Mouse (Mus musculus): ENCODE data around the gene Cdkal1. TPM values are rescaled to one million over a fixed set of nuclear protein-coding genes. Genes with fewer than 3 reads are reported as not detected.
A peak's percentile ranks its signal among the peaks of the same experiment; 100 is the strongest.

The Cdkal1 gene
- polyA plus RNA-seq, 1 experiment = 1.2 TPM

- H3K4me1 ChIP-seq (ENCODE audit: control insufficient read depth, insufficient read depth, insufficient read length) = no peaks in the 10 kb centered on the region
- H3K27ac ChIP-seq (ENCODE audit: insufficient read depth, low read length) = no peak overlapping the region
- TF ChIP-seq CTCF (IDR thresholded peaks at IDR 0.05; ENCODE audit: extremely low read depth, insufficient read depth, insufficient read length, insufficient replicate concordance) (peak; percentile 28; the same call in 1 of the 2 replicates), POLR2A (IDR thresholded peaks at IDR 0.05; ENCODE audit: low read depth, low read length) (no peak)
- 10% methylated on average over 4 of the region's 4 CpGs for WGBS
- no peak overlapping the region for H3K4me3 ChIP-seq (ENCODE audit: extremely low read depth, insufficient read depth, insufficient read length)
- no peaks in the 10 kb centered on the region for H3K27me3 ChIP-seq (ENCODE audit: control insufficient read depth, insufficient read depth, low read length)
- DNase-seq (ENCODE audit: low read depth in 1 of 2, low spot score in 2 of 2) = peak in 1 of 2 experiments; percentile 30
- no peaks in the 10 kb centered on the region for H3K36me3 ChIP-seq (ENCODE audit: control insufficient read depth, insufficient read depth, low read length)
Measured at GRCm38 (mm10) chr13:29857436-29857835, 2.0 kb upstream of the Cdkal1 start.

GRCm38 (mm10) chr13:29854876-29855275 is 598 bp downstream of the Cdkal1 start:
- 3% methylated on average over 5 of the region's 5 CpGs for WGBS

GRCm38 (mm10) chr13:29838409-29839047 is 16.9 kb downstream of the Cdkal1 start:
- Histone ChIP-seq H3K36me3 (ENCODE audit: control insufficient read depth, insufficient read depth, low read length) (no peaks in the 10 kb centered on the region; the same call in 1 of the 2 replicates), H3K4me3 (ENCODE audit: extremely low read depth, insufficient read depth, insufficient read length) (no peak overlapping the region), H3K27ac (ENCODE audit: insufficient read depth, low read length) (no peak overlapping the region), H3K4me1 (ENCODE audit: control insufficient read depth, insufficient read depth, insufficient read length) (no peaks in the 10 kb centered on the region), H3K27me3 (ENCODE audit: control insufficient read depth, insufficient read depth, low read length) (no peaks in the 10 kb centered on the region)
- TF ChIP-seq POLR2A (IDR thresholded peaks at IDR 0.05; ENCODE audit: low read depth, low read length) (no peak), CTCF (IDR thresholded peaks at IDR 0.05; ENCODE audit: extremely low read depth, insufficient read depth, insufficient read length, insufficient replicate concordance) (no peak)
- DNase-seq (ENCODE audit: low read depth in 1 of 2, low spot score in 2 of 2) = peak in 1 of 2 experiments; percentile 18
- WGBS = 65% methylated on average over 5 of the region's 5 CpGs

More at GRCm38 (mm10) chr13:29854876-29855275, 598 bp downstream of the Cdkal1 start:
- Histone ChIP-seq H3K4me1 (ENCODE audit: control insufficient read depth, insufficient read depth, insufficient read length) (no peaks in the 10 kb centered on the region), H3K27me3 (ENCODE audit: control insufficient read depth, insufficient read depth, low read length) (no peaks in the 10 kb centered on the region), H3K36me3 (ENCODE audit: control insufficient read depth, insufficient read depth, low read length) (peaks cover 2% of the 10 kb centered on the region; the same call in 1 of the 2 replicates), H3K4me3 (ENCODE audit: extremely low read depth, insufficient read depth, insufficient read length) (peak overlapping the region; percentile 98), H3K27ac (ENCODE audit: insufficient read depth, low read length) (peak overlapping the region; percentile 66; the same call in 1 of the 2 replicates)
- TF ChIP-seq POLR2A (IDR thresholded peaks at IDR 0.05; ENCODE audit: low read depth, low read length) (no peak), CTCF (IDR thresholded peaks at IDR 0.05; ENCODE audit: extremely low read depth, insufficient read depth, insufficient read length, insufficient replicate concordance) (no peak)
- DNase-seq (ENCODE audit: low read depth in 1 of 2, low spot score in 2 of 2) = peak in 1 of 2 experiments; percentile 5

- TF ChIP-seq CTCF (IDR thresholded peaks at IDR 0.05; ENCODE audit: extremely low read depth, insufficient read depth, insufficient read length, insufficient replicate concordance) (peak; percentile 23; the same call in 1 of the 2 replicates), POLR2A (IDR thresholded peaks at IDR 0.05; ENCODE audit: low read depth, low read length) (no peak)
- Histone ChIP-seq H3K4me1 (ENCODE audit: control insufficient read depth, insufficient read depth, insufficient read length) (no peaks in the 10 kb centered on the region), H3K27me3 (ENCODE audit: control insufficient read depth, insufficient read depth, low read length) (no peaks in the 10 kb centered on the region), H3K36me3 (ENCODE audit: control insufficient read depth, insufficient read depth, low read length) (no peaks in the 10 kb centered on the region; the same call in 1 of the 2 replicates), H3K27ac (ENCODE audit: insufficient read depth, low read length) (no peak overlapping the region), H3K4me3 (ENCODE audit: extremely low read depth, insufficient read depth, insufficient read length) (no peak overlapping the region)
- 22% methylated on average over 4 of the region's 4 CpGs for whole genome bisulfite sequencing
- peak in 1 of 2 experiments; percentile 19 for DNase-seq (ENCODE audit: low read depth in 1 of 2, low spot score in 2 of 2)
Measured at GRCm38 (mm10) chr13:29835170-29835569, 20.3 kb downstream of the Cdkal1 start.

- H3K27ac ChIP-seq (ENCODE audit: insufficient read depth, low read length) = no peak overlapping the region
- no peaks in the 10 kb centered on the region for H3K4me1 ChIP-seq (ENCODE audit: control insufficient read depth, insufficient read depth, insufficient read length)
- no peaks in the 10 kb centered on the region; the same call in 1 of the 2 replicates for H3K36me3 ChIP-seq (ENCODE audit: control insufficient read depth, insufficient read depth, low read length)
- DNase-seq (ENCODE audit: low read depth in 1 of 2, low spot score in 2 of 2) = no peak
- no peak for TF ChIP-seq CTCF (IDR thresholded peaks at IDR 0.05; ENCODE audit: extremely low read depth, insufficient read depth, insufficient read length, insufficient replicate concordance)
- no peak for TF ChIP-seq POLR2A (IDR thresholded peaks at IDR 0.05; ENCODE audit: low read depth, low read length)
- 90% methylated on average over 8 of the region's 8 CpGs for WGBS
- no peaks in the 10 kb centered on the region for H3K27me3 ChIP-seq (ENCODE audit: control insufficient read depth, insufficient read depth, low read length)
- no peak overlapping the region for H3K4me3 ChIP-seq (ENCODE audit: extremely low read depth, insufficient read depth, insufficient read length)
Measured at GRCm38 (mm10) chr13:29833751-29834150, 21.7 kb downstream of the Cdkal1 start.

- DNase-seq (ENCODE audit: low read depth in 1 of 2, low spot score in 2 of 2) = no peak
- no peak overlapping the region for H3K27ac ChIP-seq (ENCODE audit: insufficient read depth, low read length)
- H3K36me3 ChIP-seq (ENCODE audit: control insufficient read depth, insufficient read depth, low read length) = no peaks in the 10 kb centered on the region; the same call in 1 of the 2 replicates
- no peaks in the 10 kb centered on the region for H3K4me1 ChIP-seq (ENCODE audit: control insufficient read depth, insufficient read depth, insufficient read length)
- H3K4me3 ChIP-seq (ENCODE audit: extremely low read depth, insufficient read depth, insufficient read length) = no peak overlapping the region
- WGBS = 92% methylated on average over 4 of the region's 4 CpGs
- TF ChIP-seq POLR2A (IDR thresholded peaks at IDR 0.05; ENCODE audit: low read depth, low read length) (no peak), CTCF (IDR thresholded peaks at IDR 0.05; ENCODE audit: extremely low read depth, insufficient read depth, insufficient read length, insufficient replicate concordance) (no peak)
- H3K27me3 ChIP-seq (ENCODE audit: control insufficient read depth, insufficient read depth, low read length) = no peaks in the 10 kb centered on the region
Measured at GRCm38 (mm10) chr13:29831126-29831525, 24.3 kb downstream of the Cdkal1 start.

- Histone ChIP-seq H3K4me3 (ENCODE audit: extremely low read depth, insufficient read depth, insufficient read length) (no peak overlapping the region), H3K36me3 (ENCODE audit: control insufficient read depth, insufficient read depth, low read length) (no peaks in the 10 kb centered on the region), H3K4me1 (ENCODE audit: control insufficient read depth, insufficient read depth, insufficient read length) (no peaks in the 10 kb centered on the region), H3K27me3 (ENCODE audit: control insufficient read depth, insufficient read depth, low read length) (no peaks in the 10 kb centered on the region), H3K27ac (ENCODE audit: insufficient read depth, low read length) (no peak overlapping the region)
- no peak for DNase-seq (ENCODE audit: low read depth in 1 of 2, low spot score in 2 of 2)
- TF ChIP-seq CTCF (IDR thresholded peaks at IDR 0.05; ENCODE audit: extremely low read depth, insufficient read depth, insufficient read length, insufficient replicate concordance) = no peak
- TF ChIP-seq POLR2A (IDR thresholded peaks at IDR 0.05; ENCODE audit: low read depth, low read length) = no peak
- WGBS = 85% methylated on average over 1 of the region's 1 CpGs
Measured at GRCm38 (mm10) chr13:29828032-29828431, 27.4 kb downstream of the Cdkal1 start.
